8 mouse cellular contexts compared by ENCODE assay signal in the genomic region with DNA sequence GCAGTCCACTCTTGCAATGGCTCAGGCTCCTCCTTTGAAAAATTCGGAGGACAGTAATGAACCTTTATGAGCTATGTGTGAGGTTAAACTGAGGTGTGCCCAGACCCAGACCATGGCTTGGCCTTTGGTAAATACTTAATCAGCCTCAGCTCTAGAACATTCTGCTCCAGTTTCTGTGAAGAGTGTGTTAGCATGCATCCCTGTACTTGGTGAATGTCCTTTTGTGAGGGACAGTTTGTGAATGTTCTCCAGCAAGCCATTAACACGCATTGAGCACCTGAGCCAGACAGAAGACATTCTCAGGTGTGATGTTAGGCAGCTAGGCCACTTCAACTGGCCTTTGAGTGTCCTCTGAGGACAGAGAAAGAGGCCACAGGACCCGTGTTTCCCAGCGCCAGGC.
DNase-seq lines count a peak whose midpoint lies in the region; ATAC-seq lines count a peak whose summit lies in the region.

No protein-coding gene starts in this region.

- H3K27ac ChIP-seq in heart, embryonic 13.5 days (replicated peaks): peak overlapping the region; percentile 89
- no peak overlapping the region for H3K27ac ChIP-seq in neural tube, embryonic 12.5 days
- peak overlapping the region; percentile 99 for H3K27ac ChIP-seq in liver, embryonic 13.5 days

- H3K9me3 ChIP-seq in heart, embryonic 13.5 days: no peaks in the 10 kb centered on the region
- no peaks in the 10 kb centered on the region for H3K9me3 ChIP-seq in neural tube, embryonic 12.5 days
- H3K9me3 ChIP-seq in liver, embryonic 13.5 days (replicated peaks): no peaks in the 10 kb centered on the region

- peak overlapping the region; percentile 80 for H3K4me2 ChIP-seq in heart, embryonic 13.5 days
- peak overlapping the region; percentile 82; the same call in 1 of the 2 replicates for H3K4me2 ChIP-seq in neural tube, embryonic 12.5 days (replicated peaks)
- peak overlapping the region; percentile 91 for H3K4me2 ChIP-seq in liver, embryonic 13.5 days

- no peak overlapping the region for H3K4me3 ChIP-seq in heart, embryonic 13.5 days
- no peak overlapping the region for H3K4me3 ChIP-seq in neural tube, embryonic 12.5 days
- H3K4me3 ChIP-seq in liver, embryonic 13.5 days (replicated peaks): peak overlapping the region; percentile 60

- peak overlapping the region; percentile 88; the same call in 1 of the 2 replicates for H3K9ac ChIP-seq in heart, embryonic 13.5 days
- no peak overlapping the region for H3K9ac ChIP-seq in neural tube, embryonic 12.5 days
- H3K9ac ChIP-seq in liver, embryonic 13.5 days: peak overlapping the region; percentile 80

- 71% methylated on average over 4 of the region's 4 CpGs for WGBS in heart, embryonic 13.5 days
- 82% methylated on average over 4 of the region's 4 CpGs for WGBS in neural tube, embryonic 12.5 days
- 42% methylated on average over 4 of the region's 4 CpGs for WGBS in liver, embryonic 13.5 days (ENCODE audit: insufficient replicate concordance)

- no peak for ATAC-seq in heart, embryonic 13.5 days (ENCODE audit: extremely low read depth, insufficient number of reproducible peaks, low FRiP score, low TSS enrichment)
- no peak for ATAC-seq in neural tube, embryonic 12.5 days (ENCODE audit: low FRiP score, low read depth)
- no peak for ATAC-seq in liver, embryonic 13.5 days (ENCODE audit: low read depth)

- no peaks in the 10 kb centered on the region for H3K36me3 ChIP-seq in heart, embryonic 13.5 days
- H3K36me3 ChIP-seq in neural tube, embryonic 12.5 days: no peaks in the 10 kb centered on the region
- no peaks in the 10 kb centered on the region for H3K36me3 ChIP-seq in liver, embryonic 13.5 days

- DNase-seq in heart, adult 18-20 months: no peak
- DNase-seq in neural tube, embryonic 10.5 days (ENCODE audit: extremely low spot score, low spot score): no peak
- DNase-seq in liver, embryonic 13.5 days: no peak
- DNase-seq in adrenal gland, adult 8-10 months: no peak
- DNase-seq in left cerebral cortex, adult 18-20 months (ENCODE audit: low spot score in 2 of 2): no peak
- DNase-seq in adipocyte (ENCODE audit: low spot score): no peak

- peaks cover 48% of the 10 kb centered on the region for H3K4me1 ChIP-seq in heart, embryonic 13.5 days
- peaks cover 21% of the 10 kb centered on the region for H3K4me1 ChIP-seq in neural tube, embryonic 12.5 days
- peaks cover 75% of the 10 kb centered on the region for H3K4me1 ChIP-seq in liver, embryonic 13.5 days (replicated peaks)

- no peaks in the 10 kb centered on the region for H3K27me3 ChIP-seq in heart, embryonic 13.5 days (replicated peaks)
- no peaks in the 10 kb centered on the region for H3K27me3 ChIP-seq in neural tube, embryonic 12.5 days (replicated peaks)
- no peaks in the 10 kb centered on the region for H3K27me3 ChIP-seq in liver, embryonic 13.5 days
